Mouse (Mus musculus) stomach, postnatal 0 days (tissue): ENCODE data around the gene Sgms1. TPM values are rescaled to one million over a fixed set of nuclear protein-coding genes. Genes with fewer than 3 reads are reported as not detected.

Experiments used
- ATAC-seq: fragments of 200-750 bp; cut with Nextera tagmentation; 2 replicates; pipeline ENCODE4 v1.8.0; 2017; ENCODE audit not compliant: low FRiP score, low TSS enrichment
- DNase-seq: peaks from one replicate; pipeline ENCODE4 v3.0.0-alpha.2; 2016; ENCODE audit warnings: low spot score
- H3K27ac ChIP-seq: fragments of 300-500 bp; sonication (generic); replicated peaks from 2 replicates; pipeline ENCODE4 v1.5.1; 2014; ENCODE audit warnings: mild to moderate bottlenecking, control low read depth
- H3K27me3 ChIP-seq: fragments of 300-500 bp; sonication (generic); 2 replicates; pipeline ENCODE4 v1.6.1; 2014; ENCODE audit warnings: low read length; ENCODE audit not compliant: control insufficient read depth, insufficient read depth
- H3K36me3 ChIP-seq: fragments of 300-500 bp; sonication (generic); 2 replicates; pipeline ENCODE4 v1.6.1; 2014; ENCODE audit warnings: low read length, mixed read lengths; ENCODE audit not compliant: control insufficient read depth, insufficient read depth
- H3K4me1 ChIP-seq: fragments of 300-500 bp; sonication (generic); replicated peaks from 2 replicates; pipeline ENCODE4 v1.6.1; 2014; ENCODE audit warnings: antibody characterized with exemption; ENCODE audit not compliant: control insufficient read depth, insufficient read depth
- H3K4me2 ChIP-seq: fragments of 300-500 bp; sonication (generic); replicated peaks from 2 replicates; pipeline ENCODE4 v1.6.1; 2014; ENCODE audit warnings: low read depth, mild to moderate bottlenecking, control low read depth, moderate library complexity
- H3K4me3 ChIP-seq: fragments of 300-500 bp; sonication (generic); 2 replicates; pipeline ENCODE4 v1.5.1; 2014; ENCODE audit warnings: low read depth, low read length, control low read depth
- H3K9ac ChIP-seq: fragments of 300-500 bp; sonication (generic); 2 replicates; pipeline ENCODE4 v1.6.1; 2014; ENCODE audit warnings: mild to moderate bottlenecking, low read length, control low read depth, mixed read lengths
- H3K9me3 ChIP-seq: fragments of 300-500 bp; sonication (generic); 2 replicates; pipeline ENCODE4 v1.6.1; 2016; ENCODE audit warnings: low read length; ENCODE audit not compliant: control insufficient read depth
- CTCF ChIP-seq: IDR thresholded peaks from 2 replicates; pipeline ENCODE4 v1.5.1; 2016; ENCODE audit warnings: antibody characterized with exemption, low read depth, mild to moderate bottlenecking, moderate library complexity
- EP300 ChIP-seq: optimal IDR thresholded peaks from 2 replicates; pipeline ENCODE3; 2016; ENCODE audit warnings: antibody characterized with exemption
- WGBS: fragments of 180-500 bp; shearing (Covaris S2); extraction: QIAGEN DNeasy Blood & Tissue Kit; methylation state at CpG from one replicate; pipeline ENCODE4 v1.1.7; 2014; 5-methylcytosine and 5-hydroxymethylcytosine counted together
- polyA plus RNA-seq: library from polyadenylated mRNA; unstranded; fragments of >200 nt; fragmentation: Nextera tagmentation; extraction: Ambion mirVana; gene quantifications from 2 replicates; pipeline ENCODE4 v1.2.1, GENCODE M21; 2015

Sgms1 gene
- polyA plus RNA-seq, 1 experiment from 2014 or later, result 29.3 TPM

DNA sequence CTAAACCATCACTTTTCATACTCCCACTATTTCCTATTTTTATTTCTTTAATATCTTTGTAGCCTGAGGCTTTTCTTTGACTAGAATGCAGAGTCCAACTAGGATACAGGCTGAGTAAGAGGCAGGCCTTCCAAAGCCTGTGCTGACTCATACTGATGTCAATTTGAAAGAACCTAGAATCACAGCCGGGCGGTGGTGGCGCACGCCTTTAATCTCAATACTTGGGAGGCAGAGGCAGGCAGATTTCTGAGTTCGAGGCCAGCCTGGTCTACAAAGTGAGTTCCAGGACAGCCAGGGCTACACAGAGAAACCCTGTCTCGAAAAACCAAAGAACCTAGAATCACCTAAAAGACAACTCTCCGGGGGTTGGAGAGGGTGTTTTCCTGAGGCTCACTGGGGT is 214.5 kb downstream of the Sgms1 start:
- ATAC-seq, result no peak

DNA sequence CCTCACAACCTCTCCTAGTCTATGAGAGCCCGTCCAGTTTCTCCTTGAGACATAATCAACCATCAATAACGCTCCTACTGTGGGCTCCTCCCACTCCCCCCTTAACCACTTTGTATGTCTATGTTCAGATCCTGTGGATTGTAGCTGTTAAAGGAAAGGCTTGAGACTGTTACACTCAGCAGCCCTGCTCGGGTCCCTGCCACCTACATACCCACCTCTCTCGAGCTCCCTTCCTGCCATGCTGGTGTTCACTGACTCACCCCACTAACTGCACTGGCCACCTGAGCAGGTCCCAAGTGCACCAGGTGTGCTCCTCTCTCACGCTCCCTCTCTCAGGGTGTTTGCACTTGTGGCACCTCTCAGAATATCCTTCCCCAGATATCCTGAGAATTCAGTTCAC is 215.0 kb downstream of the Sgms1 start:
- Histone ChIP-seq H3K9ac (no peak overlapping the region), H3K36me3 (no peaks in the 10 kb centered on the region), H3K27me3 (no peaks in the 10 kb centered on the region), H3K4me3 (no peak overlapping the region), H3K4me1 (peaks cover 2% of the 10 kb centered on the region; the same call in 1 of the 2 replicates), H3K27ac (no peak overlapping the region), H3K4me2 (no peak overlapping the region), H3K9me3 (no peaks in the 10 kb centered on the region)
- WGBS, result 85% methylated on average over 5 of the region's 5 CpGs
- ATAC-seq, result 0 out of 2 replicates have a peak, but pooled peaks have one; percentile 28
- DNase-seq, result no peak
- TF ChIP-seq EP300 (no peak), CTCF (no peak)

More for the DNA sequence above, 214.5 kb downstream of the Sgms1 start:
- Histone ChIP-seq H3K4me2 (no peak overlapping the region), H3K27me3 (no peaks in the 10 kb centered on the region), H3K9me3 (no peaks in the 10 kb centered on the region), H3K4me1 (peaks cover 5% of the 10 kb centered on the region; the same call in 1 of the 2 replicates), H3K36me3 (no peaks in the 10 kb centered on the region), H3K9ac (no peak overlapping the region), H3K4me3 (no peak overlapping the region), H3K27ac (no peak overlapping the region)
- no peak for DNase-seq
- 89% methylated on average over 7 of the region's 7 CpGs for WGBS
- TF ChIP-seq EP300 (no peak), CTCF (no peak)

DNA sequence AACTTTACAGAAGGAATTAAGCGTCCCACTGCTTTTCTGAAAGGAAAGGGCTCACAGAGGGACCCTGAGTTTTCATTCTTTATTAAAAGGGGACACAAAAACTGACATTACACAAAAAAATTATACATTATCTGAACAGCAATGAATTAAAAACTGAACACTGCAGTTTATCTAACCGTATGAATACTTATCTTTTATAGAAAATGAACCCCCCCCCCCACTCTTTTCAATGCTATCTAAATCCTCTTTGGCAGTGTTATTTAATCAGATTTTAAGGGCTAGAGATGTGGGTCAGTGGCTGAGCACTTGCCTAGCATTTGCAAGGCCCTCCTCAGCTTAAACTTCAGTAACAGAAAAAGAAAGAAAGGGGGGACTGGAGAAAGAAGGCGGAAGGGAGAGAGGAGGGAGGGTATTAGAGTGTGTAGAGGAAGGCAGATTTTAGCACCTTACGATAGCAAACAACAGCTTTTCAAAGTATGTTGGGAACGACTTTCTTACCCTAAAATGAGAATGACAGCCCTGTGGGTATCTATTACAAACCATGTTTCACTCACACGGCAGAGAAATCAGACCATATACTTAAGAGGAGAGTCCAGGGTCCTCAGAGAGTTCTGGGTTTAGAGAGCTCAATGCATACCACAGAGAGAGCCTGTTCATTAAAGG is 215.9 kb downstream of the Sgms1 start:
- H3K4me2 ChIP-seq, result no peak overlapping the region
- no peak for TF ChIP-seq EP300
- no peak for TF ChIP-seq CTCF
- H3K9ac ChIP-seq, result no peak overlapping the region
- no peak overlapping the region for H3K27ac ChIP-seq
- no peaks in the 10 kb centered on the region for H3K27me3 ChIP-seq
- H3K4me3 ChIP-seq, result no peak overlapping the region
- 71% methylated on average over 6 of the region's 6 CpGs for WGBS
- H3K4me1 ChIP-seq, result no peaks in the 10 kb centered on the region
- DNase-seq (no peak), ATAC-seq (no peak)
- H3K36me3 ChIP-seq, result no peaks in the 10 kb centered on the region
- H3K9me3 ChIP-seq, result no peaks in the 10 kb centered on the region

DNA sequence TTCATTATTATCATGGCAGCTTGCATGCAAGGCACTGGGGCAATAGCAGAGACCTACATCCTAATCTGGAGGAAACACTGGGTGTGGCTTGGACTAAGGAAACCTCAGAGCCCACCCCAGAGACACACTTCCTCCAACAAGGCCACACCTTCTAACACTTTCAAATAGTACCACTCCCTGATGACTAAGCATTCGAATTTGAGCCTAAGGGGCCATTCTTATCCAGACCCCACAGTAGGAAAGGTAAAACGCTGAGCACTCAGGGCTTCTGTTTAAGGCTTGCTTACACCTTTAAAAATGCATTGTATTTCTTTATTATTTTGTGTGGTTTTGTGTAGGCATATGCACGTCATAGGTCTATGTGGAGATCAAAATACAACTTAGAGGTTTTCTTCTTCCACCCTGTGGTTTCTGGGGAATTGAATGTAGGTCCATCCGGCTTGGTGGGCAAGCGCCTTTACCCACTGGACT is 217.0 kb downstream of the Sgms1 start:
- Histone ChIP-seq H3K4me3 (no peak overlapping the region), H3K4me1 (no peaks in the 10 kb centered on the region), H3K36me3 (no peaks in the 10 kb centered on the region), H3K4me2 (no peak overlapping the region), H3K27me3 (no peaks in the 10 kb centered on the region), H3K27ac (no peak overlapping the region), H3K9me3 (no peaks in the 10 kb centered on the region), H3K9ac (no peak overlapping the region)
- ATAC-seq (peak; percentile 73), DNase-seq (no peak)
- WGBS, result 70% methylated on average over 5 of the region's 5 CpGs
- TF ChIP-seq EP300, result no peak
- TF ChIP-seq CTCF, result no peak

DNA sequence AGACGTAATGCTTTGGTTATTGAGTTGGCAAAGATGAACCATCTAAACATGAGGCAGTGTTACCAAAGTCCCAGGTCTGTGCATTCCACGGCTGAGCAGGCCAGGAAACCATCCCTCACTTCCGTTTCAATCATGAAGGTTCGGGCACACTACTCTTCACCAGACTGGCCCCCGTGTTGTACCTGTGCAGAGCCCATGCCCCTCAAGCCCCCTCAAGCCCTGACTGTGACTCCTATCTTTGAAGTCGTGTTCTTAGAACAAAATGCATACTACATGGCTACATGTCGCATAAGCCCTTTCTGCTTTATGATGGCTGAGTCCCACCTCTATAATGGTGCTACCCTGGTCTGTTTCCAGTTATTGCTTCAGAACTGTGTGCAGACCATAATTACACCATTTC is 217.5 kb downstream of the Sgms1 start:
- TF ChIP-seq CTCF, result no peak
- no peak for TF ChIP-seq EP300
- no peak overlapping the region for H3K4me3 ChIP-seq
- H3K27me3 ChIP-seq, result no peaks in the 10 kb centered on the region
- no peak overlapping the region for H3K9ac ChIP-seq
- no peaks in the 10 kb centered on the region for H3K9me3 ChIP-seq
- H3K4me2 ChIP-seq, result no peak overlapping the region
- ATAC-seq (no peak; the same call in 1 of the 2 replicates), DNase-seq (no peak)
- WGBS, result 90% methylated on average over 7 of the region's 7 CpGs
- no peaks in the 10 kb centered on the region for H3K4me1 ChIP-seq
- H3K27ac ChIP-seq, result no peak overlapping the region
- H3K36me3 ChIP-seq, result no peaks in the 10 kb centered on the region

DNA sequence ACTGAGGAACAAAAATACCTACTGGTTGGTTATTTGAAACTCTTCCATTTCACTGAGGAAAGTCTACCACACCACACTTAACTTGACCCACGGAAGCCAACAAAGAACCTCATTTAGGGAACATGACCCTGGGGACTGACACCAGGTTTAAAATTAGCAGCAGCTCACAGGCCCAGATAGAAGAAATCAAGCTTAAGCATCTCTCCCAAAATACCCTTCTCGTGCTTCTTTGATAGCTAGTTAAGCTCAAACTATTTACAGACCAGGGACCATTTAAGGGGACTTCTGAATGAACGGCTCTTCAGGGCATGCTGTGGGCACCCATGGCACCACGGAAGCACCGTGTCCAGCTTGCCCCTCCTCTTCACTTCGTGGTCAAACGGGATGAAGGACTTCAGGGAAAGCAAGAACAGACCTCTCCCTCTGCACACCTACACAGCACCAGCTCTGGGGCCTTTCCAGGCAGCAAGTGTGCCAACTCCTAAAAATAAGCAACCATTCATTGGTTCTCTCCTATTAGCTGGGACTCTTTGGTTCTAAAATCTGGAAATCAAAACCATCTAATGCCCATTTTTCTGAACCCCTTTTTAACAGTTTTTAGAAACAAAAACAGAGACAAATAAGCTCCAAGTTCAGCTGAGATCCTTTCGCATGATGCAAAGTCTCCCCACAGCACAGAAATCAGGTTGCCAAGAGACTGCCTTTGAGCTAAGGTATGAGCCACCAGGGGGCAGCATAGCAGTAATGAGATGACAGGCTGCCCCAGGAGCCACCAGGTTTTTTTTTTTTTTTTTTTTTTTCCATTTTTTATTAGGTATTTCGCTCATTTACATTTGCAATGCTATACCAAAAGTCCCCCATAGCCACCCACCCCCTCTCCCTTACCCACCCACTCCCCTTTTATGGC is 219.6 kb downstream of the Sgms1 start:
- ATAC-seq (no peak; the same call in 1 of the 2 replicates), DNase-seq (peak; percentile 78)
- no peaks in the 10 kb centered on the region for H3K27me3 ChIP-seq
- no peaks in the 10 kb centered on the region for H3K9me3 ChIP-seq
- no peak overlapping the region for H3K9ac ChIP-seq
- peak; percentile 77 for TF ChIP-seq CTCF
- TF ChIP-seq EP300, result no peak
- WGBS, result 65% methylated on average over 8 of the region's 9 CpGs
- no peak overlapping the region for H3K27ac ChIP-seq
- no peak overlapping the region for H3K4me3 ChIP-seq
- H3K4me1 ChIP-seq, result no peaks in the 10 kb centered on the region
- H3K4me2 ChIP-seq, result no peak overlapping the region
- no peaks in the 10 kb centered on the region for H3K36me3 ChIP-seq
